Comparison of ENCODE assay signal across 23 mouse cellular contexts in the genomic region with DNA sequence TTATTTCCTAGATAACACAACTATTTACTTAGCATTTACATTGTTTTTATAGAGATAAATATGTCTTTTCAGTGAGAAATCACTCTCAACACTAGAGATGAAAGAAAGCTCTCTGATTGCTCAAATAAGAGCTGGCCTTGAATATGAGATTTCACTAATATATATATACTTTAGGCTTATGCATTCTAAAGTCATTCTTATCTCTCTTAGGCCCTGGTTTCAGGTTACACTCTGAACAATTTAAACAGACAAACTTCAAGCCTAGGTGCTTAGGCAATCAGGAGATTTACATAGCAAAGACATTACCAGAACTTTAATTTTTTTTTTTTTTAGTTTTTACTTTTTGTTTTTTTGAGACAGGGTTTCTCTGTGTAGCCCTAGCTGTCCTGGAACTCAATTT.
DNase-seq lines count a peak whose midpoint lies in the region; ATAC-seq and TF ChIP-seq lines count a peak whose summit lies in the region.
"Had no signal": no experiment of that assay in that cellular context is flagged by ENCODE, and none has a peak within 500 bp of the region (broad histone marks: within the 10 kb centered on the region; RNA-seq: fewer than 3 reads in every experiment).

No protein-coding gene starts in this region.

- no peak for TF ChIP-seq RAD21 in MEL (IDR thresholded peaks at IDR 0.05; ENCODE audit: low read depth, low read length)

- no peaks in the 10 kb centered on the region for H3K36me3 ChIP-seq in stomach, embryonic 15.5 days
- no peaks in the 10 kb centered on the region for H3K36me3 ChIP-seq in stomach, postnatal 0 days (ENCODE audit: control insufficient read depth, insufficient read depth, low read length)
- no peaks in the 10 kb centered on the region; a peak in 1 of 4 replicates for H3K36me3 ChIP-seq in MEL (ENCODE audit: control insufficient read depth in 1 of 2, insufficient read depth in 2 of 2, low read length in 2 of 2)

- no peak for TF ChIP-seq CTCF in stomach, postnatal 0 days (IDR thresholded peaks at IDR 0.05; ENCODE audit: low read depth)
- no peak for TF ChIP-seq CTCF in MEL (IDR thresholded peaks at IDR 0.05 in 2 of 3, conservative IDR thresholded peaks at IDR 0.05 in 1 of 3; ENCODE audit: control insufficient read depth in 1 of 3, insufficient read depth in 1 of 3, low read depth in 2 of 3, low read length in 3 of 3, poor library complexity in 1 of 3, severe bottlenecking in 1 of 3)

- no peaks in the 10 kb centered on the region for H3K27me3 ChIP-seq in stomach, embryonic 15.5 days (replicated peaks)
- H3K27me3 ChIP-seq in stomach, postnatal 0 days (ENCODE audit: control insufficient read depth, insufficient read depth, low read length): no peaks in the 10 kb centered on the region
- H3K27me3 ChIP-seq in MEL (ENCODE audit: control insufficient read depth in 1 of 2, insufficient read depth in 2 of 2, low read length in 2 of 2): no peaks in the 10 kb centered on the region
- H3K27me3 ChIP-seq: CH12.LX, Patski had no signal

- no peak overlapping the region for H3K9ac ChIP-seq in stomach, embryonic 15.5 days
- no peak overlapping the region for H3K9ac ChIP-seq in stomach, postnatal 0 days (ENCODE audit: low read length)
- no peak overlapping the region for H3K9ac ChIP-seq in MEL (ENCODE audit: control insufficient read depth, low read depth, low read length, poor library complexity, severe bottlenecking)

- no peaks in the 10 kb centered on the region for H3K4me1 ChIP-seq in stomach, embryonic 15.5 days
- no peaks in the 10 kb centered on the region for H3K4me1 ChIP-seq in stomach, postnatal 0 days (replicated peaks; ENCODE audit: control insufficient read depth, insufficient read depth)
- no peaks in the 10 kb centered on the region; a peak in 1 of 4 replicates for H3K4me1 ChIP-seq in MEL (ENCODE audit: control insufficient read depth in 1 of 2, insufficient read depth in 2 of 2, low read length in 2 of 2)

- no peak for TF ChIP-seq EP300 in stomach, postnatal 0 days (optimal IDR thresholded peaks at IDR 0.05)
- no peak for TF ChIP-seq EP300 in MEL (IDR thresholded peaks at IDR 0.05; ENCODE audit: low read depth in 1 of 2, low read length in 2 of 2)

- H3K27ac ChIP-seq in stomach, embryonic 15.5 days: no peak overlapping the region
- no peak overlapping the region for H3K27ac ChIP-seq in stomach, postnatal 0 days (replicated peaks)
- no peak overlapping the region for H3K27ac ChIP-seq in MEL (ENCODE audit: control insufficient read depth, low read depth, low read length)

- ATAC-seq in stomach, embryonic 15.5 days (ENCODE audit: insufficient read depth, low FRiP score, low read depth): 0 out of 2 replicates have a peak, but pooled peaks have one; percentile 65
- no peak for ATAC-seq in stomach, postnatal 0 days (ENCODE audit: low FRiP score, low TSS enrichment)
- ATAC-seq: activated CD4-positive, CD25-positive, alpha-beta regulatory T cell, adult 4 months; CD4-positive, CD25-positive, alpha-beta regulatory T cell, adult 4 months; Patski had no signal

- H3K79me2 ChIP-seq in MEL (ENCODE audit: control insufficient read depth, insufficient read depth, low read length, poor library complexity): no peaks in the 10 kb centered on the region

- no peak overlapping the region for H3K4me3 ChIP-seq in stomach, embryonic 15.5 days (replicated peaks)
- H3K4me3 ChIP-seq in stomach, postnatal 0 days (ENCODE audit: low read depth, low read length): no peak overlapping the region
- H3K4me3 ChIP-seq in MEL (ENCODE audit: control insufficient read depth in 1 of 2, insufficient read depth in 1 of 2, low read depth in 2 of 2, low read length in 2 of 2): no peak overlapping the region

- no peak overlapping the region for H3K4me2 ChIP-seq in stomach, embryonic 15.5 days
- no peak overlapping the region for H3K4me2 ChIP-seq in stomach, postnatal 0 days (replicated peaks; ENCODE audit: low read depth)

- TF ChIP-seq POLR2A in MEL (IDR thresholded peaks at IDR 0.05; ENCODE audit: control insufficient read depth in 1 of 2, insufficient read depth in 1 of 2, low read depth in 1 of 2, low read length in 2 of 2, poor library complexity in 1 of 2): no peak

- DNase-seq in stomach, postnatal 0 days (ENCODE audit: low spot score): no peak
- DNase-seq in 416B (ENCODE audit: low read depth) (peak; percentile 32), MEL (ENCODE audit: low read depth, low spot score) (no peak)
- DNase-seq in right cerebral cortex, adult 2 months (ENCODE audit: low spot score in 2 of 2): no peak
- DNase-seq in layer of hippocampus, postnatal 10 days (ENCODE audit: low spot score in 2 of 2): no peak
- DNase-seq: adrenal gland, adult 2 months; adrenal gland, adult 8-10 months; adrenal gland, postnatal 10 days; adrenal gland, postnatal 14 days; adrenal gland, postnatal 25 days; adrenal gland, postnatal 36 days; B cell, adult 2 months; cerebellum, adult 11 months; cerebellum, adult 11-12 months; cerebellum, adult 18-20 months; cerebellum, adult 2 months; cerebellum, adult 8-10 months had no signal

- H3K9me3 ChIP-seq in stomach, embryonic 15.5 days: no peaks in the 10 kb centered on the region
- H3K9me3 ChIP-seq in stomach, postnatal 0 days (ENCODE audit: control insufficient read depth, low read length): no peaks in the 10 kb centered on the region
- no peaks in the 10 kb centered on the region for H3K9me3 ChIP-seq in MEL (replicated peaks; ENCODE audit: insufficient read depth, low read length)
- H3K9me3 ChIP-seq: G1E had no signal

TF ChIP-seq in MEL, 35 proteins besides CTCF, POLR2A, EP300 and RAD21:
- TF ChIP-seq GATA1 (IDR thresholded peaks at IDR 0.05; ENCODE audit: low read depth, low read length) (peak; percentile 69), RCOR1 (IDR thresholded peaks at IDR 0.05; ENCODE audit: low read depth, low read length) (no peak), MAZ (IDR thresholded peaks at IDR 0.05; ENCODE audit: low read depth, low read length) (no peak), ELF1 (IDR thresholded peaks at IDR 0.05; ENCODE audit: low read depth, low read length) (no peak)
